Mouse (Mus musculus): Measurements from ENCODE around the gene Mmp12.
"Not testable (repeated sequence)": the region's sequence is repeated elsewhere in the genome, so short reads cannot be mapped to it uniquely, and the experiment has no call there.

The Mmp12 gene

DNA sequence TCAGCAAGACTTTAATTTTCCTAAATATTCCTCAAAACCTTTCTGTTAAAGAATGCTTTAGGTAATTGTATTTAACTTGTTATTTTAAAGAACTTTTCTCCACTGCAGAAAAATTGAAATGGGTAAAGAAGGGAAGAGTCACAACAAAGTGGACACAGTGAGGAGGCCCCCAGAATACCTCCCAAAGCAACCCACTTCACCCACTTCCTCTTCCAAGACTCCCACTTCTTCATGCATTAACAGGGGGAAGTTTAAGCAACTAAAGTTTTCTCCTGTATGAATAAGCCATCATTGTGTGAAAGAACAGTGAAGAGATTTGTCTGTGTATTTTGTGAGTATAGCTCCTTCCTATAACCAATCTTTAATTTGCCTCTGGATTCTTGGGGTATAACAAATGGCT is at the start of gene Mmp12:
Mmp12 (plus strand) TSS at position 275 of the 400 bp plus-strand sequence.
- DNase-seq, result no peak

DNA sequence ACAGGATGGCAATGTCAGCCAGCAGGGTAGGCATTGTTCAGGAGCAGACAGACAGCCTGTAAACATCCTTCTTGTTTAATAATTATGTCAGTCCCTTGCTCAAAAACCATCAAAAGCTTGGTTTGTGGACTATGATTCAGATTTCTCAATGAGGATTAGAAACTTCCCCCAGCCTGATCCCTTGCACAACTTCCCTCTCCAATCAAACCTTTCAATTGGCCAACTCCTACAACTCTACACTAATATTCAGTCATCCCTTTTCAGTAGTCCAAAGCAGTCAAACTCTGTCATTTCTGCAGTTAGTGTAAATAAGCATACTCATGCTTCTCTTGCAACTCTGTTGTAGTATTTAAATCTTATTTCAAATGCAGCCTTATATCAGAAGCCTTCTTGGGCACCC is 12.3 kb upstream of the Mmp12 start:
- no peak for DNase-seq

- no peak for DNase-seq
These were observed 8.2 kb upstream of the Mmp12 start for GRCm38 (mm10) chr9:7335766-7336680.

DNA sequence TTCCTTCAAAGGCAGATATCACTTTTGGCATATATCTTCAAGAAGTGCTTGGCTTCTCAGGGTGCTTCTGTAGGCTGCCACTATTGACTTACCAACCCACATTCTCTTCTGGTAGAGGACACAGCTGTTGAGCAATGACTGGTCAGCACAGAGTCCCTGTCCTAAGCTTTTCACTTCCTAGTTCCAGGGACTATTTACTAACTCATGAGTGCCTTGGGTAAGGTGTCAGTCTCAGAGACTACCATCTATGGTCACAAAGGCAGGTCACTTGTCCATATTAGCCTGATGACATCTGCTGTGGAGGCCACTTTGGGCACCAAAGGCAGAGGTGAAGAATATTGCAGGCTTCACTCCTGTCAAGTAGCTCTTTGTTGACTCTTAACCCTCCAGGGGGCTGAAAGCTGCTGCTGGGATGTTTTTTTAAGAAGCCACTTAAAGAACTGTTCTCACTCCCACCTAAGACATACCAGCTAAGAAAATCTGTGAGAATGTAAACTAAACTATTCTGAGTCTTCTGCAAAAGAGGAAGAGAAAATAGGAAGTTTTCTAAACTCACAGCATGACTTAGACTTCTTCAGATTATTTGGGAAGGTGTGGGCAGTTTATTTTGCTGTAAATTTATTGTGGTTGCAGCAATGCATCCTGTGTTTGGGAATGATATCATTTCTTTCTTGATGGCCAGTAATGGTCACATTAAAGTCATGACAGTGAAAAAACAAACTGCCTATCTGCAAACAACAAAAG is 7.3 kb upstream of the Mmp12 start:
- no peak for DNase-seq

- no peak for DNase-seq
These were observed 1.3 kb downstream of the Mmp12 start for GRCm38 (mm10) chr9:7345513-7345912.

GRCm38 (mm10) chr9:7354535-7354934 is 10.4 kb downstream of the Mmp12 start:
- DNase-seq, result no peak

DNA sequence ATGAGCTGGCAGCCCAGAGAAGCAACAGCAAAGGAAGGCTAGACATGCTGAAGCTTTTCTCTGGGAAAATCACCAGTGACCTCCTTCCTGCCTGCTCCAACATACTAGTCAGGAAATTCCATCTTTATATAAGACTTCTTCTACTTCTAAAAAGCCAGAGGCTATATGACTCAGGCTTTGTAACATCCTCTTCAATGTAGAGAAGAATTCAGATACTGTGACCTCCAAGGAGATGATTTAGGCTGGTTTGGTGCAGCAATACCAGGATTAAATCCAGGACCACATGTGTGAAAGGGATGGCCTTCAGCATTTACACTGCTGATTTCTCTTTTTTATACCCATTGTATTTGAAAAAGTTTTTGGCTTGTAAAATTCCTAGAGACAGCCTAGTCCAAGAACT is 43.8 kb downstream of the Mmp12 start, which contains the start of gene Mmp1b:
Mmp1b (minus strand) TSS at position 101 of the 400 bp plus-strand sequence.
- DNase-seq, result no peak

DNA sequence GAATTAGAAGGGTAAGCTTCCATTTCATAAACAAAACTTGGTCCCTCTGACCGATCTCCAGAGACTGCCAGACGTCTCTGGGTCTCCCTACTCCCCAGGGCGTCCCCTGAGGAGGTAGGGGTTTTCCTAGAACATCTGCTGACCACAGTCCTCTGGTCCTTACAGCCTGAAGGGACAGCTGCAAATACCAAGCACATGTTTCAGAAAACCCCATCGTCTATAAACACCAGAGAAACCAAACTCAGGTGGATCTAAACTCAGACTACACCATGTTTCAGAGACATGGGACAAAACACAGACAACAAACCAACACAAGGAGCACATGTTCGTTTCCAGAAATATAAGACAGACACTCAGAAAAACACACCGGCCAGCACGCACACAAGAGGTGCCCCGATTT is 52.4 kb downstream of the Mmp12 start:
- DNase-seq, result not testable (repeated sequence)
